Mouse (Mus musculus) brain, adult 2 months (tissue): ENCODE measurements around the gene Zfp865.

Source experiments
- DNase-seq: peaks from one replicate; pipeline ENCODE4 v3.0.0; 2011; ENCODE audit warnings: low read depth, low spot score

Gene Zfp865

DNA sequence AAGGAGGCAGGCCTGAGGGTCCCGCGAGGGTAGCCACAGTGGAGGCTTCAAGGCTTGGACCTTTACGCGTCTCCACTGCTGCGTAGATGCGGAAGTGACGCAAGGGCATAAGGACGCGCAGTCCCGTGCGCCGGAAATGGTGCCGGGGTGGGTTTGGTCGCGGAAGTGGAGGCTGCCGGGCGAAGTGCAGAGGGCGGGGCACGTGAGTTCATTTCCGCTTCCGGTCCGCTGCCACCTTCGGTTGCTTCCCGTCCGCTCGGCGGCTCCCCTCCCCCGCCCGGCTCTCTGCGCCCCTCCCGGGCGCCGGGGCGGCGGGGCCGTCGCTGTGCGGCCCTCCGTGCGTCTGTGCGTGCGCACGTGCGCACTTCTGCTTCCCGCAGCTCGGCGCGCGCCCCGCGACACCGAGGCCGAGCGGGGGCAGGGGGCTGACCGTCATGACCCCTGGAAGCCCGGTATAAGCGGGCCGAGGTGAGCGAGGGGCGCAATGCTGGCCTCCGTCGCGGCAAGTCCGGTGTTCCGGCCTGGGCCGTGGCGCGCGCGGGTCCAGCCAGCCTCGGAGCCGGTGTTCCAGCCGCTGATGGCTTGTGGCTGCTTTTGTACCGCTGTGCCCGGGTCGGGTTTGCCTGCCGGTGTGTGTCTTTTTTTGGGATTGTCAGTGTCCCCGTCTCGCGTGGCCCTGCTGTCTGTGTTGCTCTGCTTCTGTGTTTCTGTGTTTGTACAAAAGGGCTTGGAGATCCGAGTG is 60.0 kb downstream of the Zfp865 start, which contains the start of gene Epn1:
Epn1 (plus strand) TSS at position 226 of the 742 bp plus-strand sequence.
- peak; percentile 99 for DNase-seq

GRCm38 (mm10) chr7:5080815-5081214 is 60.6 kb downstream of the Zfp865 start:
- DNase-seq: no peak

DNA sequence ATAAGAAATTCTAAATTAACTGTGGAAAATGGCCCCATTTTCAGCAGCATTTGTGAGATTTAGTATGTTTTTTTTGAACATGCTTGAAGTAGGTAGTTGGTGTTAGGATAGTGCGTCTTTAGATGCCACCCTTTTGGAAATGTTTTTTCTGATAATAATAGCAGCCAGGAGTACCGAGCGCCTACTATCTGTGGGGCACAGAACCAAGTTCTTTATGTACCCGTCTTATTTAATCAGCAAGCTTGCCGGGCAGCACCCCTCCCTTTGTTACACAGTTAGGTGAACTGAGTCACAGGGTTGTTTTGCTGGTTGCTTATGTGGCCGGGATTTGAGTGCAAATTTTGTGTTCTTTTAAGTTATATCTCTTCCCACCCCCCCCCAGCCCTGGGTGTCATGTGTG is 61.1 kb downstream of the Zfp865 start:
- DNase-seq: no peak

DNA sequence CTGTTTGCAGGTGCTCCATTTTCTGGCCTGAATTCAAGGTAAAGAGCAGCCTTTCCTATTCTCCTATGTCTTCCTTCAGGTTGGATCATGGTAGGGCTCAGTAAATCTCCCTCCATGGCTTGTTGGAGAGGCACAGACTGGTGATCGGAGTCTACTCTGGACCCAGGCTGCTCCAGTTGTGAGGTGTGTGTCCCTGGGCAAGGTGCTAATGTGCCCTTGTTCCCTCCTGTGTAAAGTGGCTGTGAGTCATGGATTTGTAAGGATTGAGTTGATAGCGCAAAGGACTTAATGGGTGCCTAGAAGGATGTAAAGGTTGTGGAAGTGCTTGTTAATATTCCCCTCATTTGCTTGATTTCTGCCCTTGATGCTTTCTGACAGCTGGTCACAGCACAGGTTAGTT is 61.8 kb downstream of the Zfp865 start:
- no peak for DNase-seq

DNA sequence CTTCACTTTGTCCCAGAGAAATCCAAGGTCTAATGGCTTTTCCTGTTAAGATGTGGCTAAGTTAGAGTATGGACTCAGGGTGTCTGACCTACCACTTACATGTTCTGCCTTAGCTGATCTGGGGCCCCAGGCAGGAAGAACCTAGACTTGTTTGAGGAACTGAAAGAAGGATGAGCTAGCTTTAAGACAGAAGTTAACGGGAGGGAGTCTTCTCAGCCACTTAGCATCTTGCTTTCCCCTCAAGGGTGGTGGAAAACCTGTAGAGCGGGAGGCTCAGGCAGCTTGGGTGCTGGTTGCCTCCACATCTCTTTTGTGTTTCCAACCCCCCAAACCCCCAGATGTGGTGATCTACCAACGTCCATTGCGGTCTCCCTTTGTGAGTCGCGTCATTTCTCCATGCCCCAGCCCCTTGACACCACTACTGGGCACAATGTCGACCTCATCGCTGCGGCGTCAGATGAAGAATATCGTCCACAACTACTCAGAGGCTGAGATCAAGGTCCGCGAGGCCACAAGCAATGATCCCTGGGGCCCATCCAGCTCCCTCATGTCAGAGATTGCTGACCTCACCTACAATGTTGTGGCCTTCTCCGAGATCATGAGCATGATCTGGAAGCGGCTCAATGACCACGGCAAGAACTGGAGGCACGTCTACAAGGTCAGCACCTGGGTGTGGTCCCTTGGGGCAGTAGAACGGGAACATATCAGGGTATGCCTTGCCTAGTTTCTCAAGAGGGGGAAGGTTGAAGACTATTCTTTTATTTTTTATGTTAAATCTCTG is 63.3 kb downstream of the Zfp865 start:
- no peak for DNase-seq

DNA sequence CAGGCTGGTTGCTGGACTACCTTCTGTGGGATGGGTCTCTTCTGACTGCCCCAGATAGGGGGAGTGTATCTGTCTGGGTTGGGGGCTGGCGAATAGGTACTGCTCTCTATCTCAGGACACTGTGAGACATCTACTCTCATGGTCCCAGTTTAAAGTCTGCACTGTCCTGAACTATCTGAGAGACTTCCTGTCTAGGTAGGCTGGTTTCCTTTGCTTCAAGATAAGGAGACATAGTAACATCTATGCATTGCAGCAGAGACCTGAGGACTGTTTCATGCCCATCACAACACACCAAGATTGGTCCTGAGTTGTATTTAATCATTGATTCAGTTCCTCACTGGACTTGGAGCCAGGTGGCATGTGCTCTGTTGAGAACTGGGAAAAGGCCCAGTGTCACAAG is 65.3 kb downstream of the Zfp865 start:
- DNase-seq: no peak
